Mouse (Mus musculus): ENCODE data around the gene Slc22a17. TPM values are rescaled to one million over a fixed set of nuclear protein-coding genes. Genes with fewer than 3 reads are reported as not detected.
A peak's percentile ranks its signal among the peaks of the same experiment; 100 is the strongest.
"Not testable (repeated sequence)": the region's sequence is repeated elsewhere in the genome, so short reads cannot be mapped to it uniquely, and the experiment has no call there.

The Slc22a17 gene
- polyA plus RNA-seq (2015; fragmentation: Nextera tagmentation; extraction: Ambion mirVana), result 47.6 and 53.8 TPM in 2 replicates

GRCm38 (mm10) chr14:54912886-54913285 is at the start of gene Slc22a17:
Gene Slc22a17 (minus strand): TSS chr14:54913132.
- Histone ChIP-seq H3K4me3 (replicated peaks) (peak within 1 kb of the TSS; percentile 92), H3K9ac (peak within 1 kb of the TSS; percentile 91), H3K4me2 (peak within 1 kb of the TSS; percentile 97), H3K4me1 (peaks cover 33% of the 10 kb centered on the region), H3K36me3 (peaks cover 51% of the 10 kb centered on the region), H3K27ac (peak within 1 kb of the TSS; percentile 84), H3K27me3 (no peaks in the 10 kb centered on the region), H3K9me3 (replicated peaks) (no peaks in the 10 kb centered on the region)
- WGBS, result under 1% methylated on average over 28 of the region's 28 CpGs
- peak; percentile 94 for ATAC-seq (replicated peaks; ENCODE audit: low FRiP score)

- Histone ChIP-seq H3K4me1 (0 out of 2 replicates have a peak, but pooled peaks cover 3% of the 10 kb centered on the region), H3K27ac (no peak overlapping the region), H3K36me3 (no peaks in the 10 kb centered on the region), H3K27me3 (no peaks in the 10 kb centered on the region), H3K9ac (no peak overlapping the region), H3K4me3 (replicated peaks) (no peak overlapping the region), H3K9me3 (replicated peaks) (no peaks in the 10 kb centered on the region), H3K4me2 (no peak overlapping the region)
- WGBS, result 89% methylated on average over 7 of the region's 7 CpGs
- no peak for ATAC-seq (replicated peaks; ENCODE audit: low FRiP score)
These were observed 49.8 kb upstream of the Slc22a17 start for GRCm38 (mm10) chr14:54962714-54963113.

GRCm38 (mm10) chr14:54961487-54961886 is 48.6 kb upstream of the Slc22a17 start:
- no peaks in the 10 kb centered on the region for H3K27me3 ChIP-seq
- H3K9ac ChIP-seq, result no peak overlapping the region
- ATAC-seq (replicated peaks; ENCODE audit: low FRiP score), result no peak
- no peak overlapping the region for H3K4me3 ChIP-seq (replicated peaks)
- no peaks in the 10 kb centered on the region for H3K4me1 ChIP-seq
- H3K4me2 ChIP-seq, result no peak overlapping the region
- 75% methylated on average over 5 of the region's 5 CpGs for WGBS
- no peak overlapping the region for H3K27ac ChIP-seq
- no peaks in the 10 kb centered on the region for H3K36me3 ChIP-seq
- no peaks in the 10 kb centered on the region for H3K9me3 ChIP-seq (replicated peaks)

GRCm38 (mm10) chr14:54960769-54961168 is 47.8 kb upstream of the Slc22a17 start:
- Histone ChIP-seq H3K4me3 (replicated peaks) (no peak overlapping the region), H3K9me3 (replicated peaks) (no peaks in the 10 kb centered on the region), H3K9ac (no peak overlapping the region), H3K27ac (no peak overlapping the region), H3K4me2 (no peak overlapping the region), H3K36me3 (no peaks in the 10 kb centered on the region), H3K27me3 (no peaks in the 10 kb centered on the region), H3K4me1 (no peaks in the 10 kb centered on the region)
- 69% methylated on average over 10 of the region's 10 CpGs for WGBS
- ATAC-seq (replicated peaks; ENCODE audit: low FRiP score), result no peak

GRCm38 (mm10) chr14:54959853-54960613 is 47.1 kb upstream of the Slc22a17 start:
- H3K27me3 ChIP-seq; H3K4me1 ChIP-seq; H3K9me3 ChIP-seq (replicated peaks); H3K4me3 ChIP-seq (replicated peaks); H3K4me2 ChIP-seq; H3K36me3 ChIP-seq; H3K9ac ChIP-seq; H3K27ac ChIP-seq: not testable (repeated sequence)
- WGBS, result 89% methylated on average over 12 of the region's 12 CpGs
- ATAC-seq (replicated peaks; ENCODE audit: low FRiP score), result 0 out of 2 replicates have a peak, but pooled peaks have one; percentile 29

- Histone ChIP-seq H3K27ac (no peak overlapping the region), H3K4me1 (no peaks in the 10 kb centered on the region), H3K27me3 (no peaks in the 10 kb centered on the region), H3K9ac (no peak overlapping the region), H3K9me3 (replicated peaks) (no peaks in the 10 kb centered on the region), H3K4me2 (no peak overlapping the region), H3K4me3 (replicated peaks) (no peak overlapping the region), H3K36me3 (no peaks in the 10 kb centered on the region)
- 85% methylated on average over 3 of the region's 3 CpGs for WGBS
- no peak for ATAC-seq (replicated peaks; ENCODE audit: low FRiP score)
These were observed 46.3 kb upstream of the Slc22a17 start for GRCm38 (mm10) chr14:54959197-54959596.

GRCm38 (mm10) chr14:54958503-54958902 is 45.6 kb upstream of the Slc22a17 start:
- no peak overlapping the region for H3K27ac ChIP-seq
- H3K36me3 ChIP-seq, result no peaks in the 10 kb centered on the region
- no peaks in the 10 kb centered on the region for H3K9me3 ChIP-seq (replicated peaks)
- no peaks in the 10 kb centered on the region for H3K4me1 ChIP-seq
- no peak for ATAC-seq (replicated peaks; ENCODE audit: low FRiP score)
- WGBS, result 72% methylated on average over 4 of the region's 4 CpGs
- no peak overlapping the region for H3K4me2 ChIP-seq
- no peak overlapping the region for H3K9ac ChIP-seq
- H3K4me3 ChIP-seq (replicated peaks), result no peak overlapping the region
- H3K27me3 ChIP-seq, result no peaks in the 10 kb centered on the region

GRCm38 (mm10) chr14:54956533-54956932 is 43.6 kb upstream of the Slc22a17 start:
- Histone ChIP-seq H3K9me3 (replicated peaks) (no peaks in the 10 kb centered on the region), H3K4me2 (no peak overlapping the region), H3K36me3 (no peaks in the 10 kb centered on the region), H3K4me1 (no peaks in the 10 kb centered on the region), H3K27me3 (no peaks in the 10 kb centered on the region), H3K4me3 (replicated peaks) (no peak overlapping the region), H3K9ac (no peak overlapping the region), H3K27ac (no peak overlapping the region)
- 90% methylated on average over 9 of the region's 9 CpGs for WGBS
- ATAC-seq (replicated peaks; ENCODE audit: low FRiP score), result no peak

- 86% methylated on average over 3 of the region's 3 CpGs for WGBS
- Histone ChIP-seq H3K9me3 (replicated peaks) (no peaks in the 10 kb centered on the region), H3K4me1 (no peaks in the 10 kb centered on the region), H3K27me3 (no peaks in the 10 kb centered on the region), H3K4me2 (no peak overlapping the region), H3K9ac (no peak overlapping the region), H3K27ac (no peak overlapping the region), H3K4me3 (replicated peaks) (no peak overlapping the region), H3K36me3 (no peaks in the 10 kb centered on the region)
- ATAC-seq (replicated peaks; ENCODE audit: low FRiP score), result no peak
These were observed 42.5 kb upstream of the Slc22a17 start for GRCm38 (mm10) chr14:54955481-54955880.

GRCm38 (mm10) chr14:54954474-54954873 is 41.5 kb upstream of the Slc22a17 start:
- Histone ChIP-seq H3K27me3 (no peaks in the 10 kb centered on the region), H3K4me3 (replicated peaks) (no peak overlapping the region), H3K9me3 (replicated peaks) (no peaks in the 10 kb centered on the region), H3K4me2 (no peak overlapping the region), H3K36me3 (no peaks in the 10 kb centered on the region), H3K27ac (no peak overlapping the region), H3K4me1 (no peaks in the 10 kb centered on the region), H3K9ac (no peak overlapping the region)
- 73% methylated on average over 3 of the region's 3 CpGs for WGBS
- ATAC-seq (replicated peaks; ENCODE audit: low FRiP score), result no peak

- no peak for ATAC-seq (replicated peaks; ENCODE audit: low FRiP score)
- Histone ChIP-seq H3K27ac (no peak overlapping the region), H3K27me3 (no peaks in the 10 kb centered on the region), H3K9me3 (replicated peaks) (no peaks in the 10 kb centered on the region), H3K4me1 (no peaks in the 10 kb centered on the region), H3K4me3 (replicated peaks) (no peak overlapping the region), H3K4me2 (no peak overlapping the region), H3K9ac (no peak overlapping the region), H3K36me3 (no peaks in the 10 kb centered on the region)
- WGBS, result 90% methylated on average over 8 of the region's 8 CpGs
These were observed 40.8 kb upstream of the Slc22a17 start for GRCm38 (mm10) chr14:54953664-54954206.

GRCm38 (mm10) chr14:54951587-54951986 is 38.7 kb upstream of the Slc22a17 start:
- Histone ChIP-seq H3K27ac (no peak overlapping the region), H3K9me3 (replicated peaks) (no peaks in the 10 kb centered on the region), H3K4me2 (no peak overlapping the region), H3K4me1 (0 out of 2 replicates have a peak, but pooled peaks cover 4% of the 10 kb centered on the region), H3K9ac (no peak overlapping the region), H3K27me3 (no peaks in the 10 kb centered on the region), H3K4me3 (replicated peaks) (no peak overlapping the region), H3K36me3 (no peaks in the 10 kb centered on the region)
- no peak for ATAC-seq (replicated peaks; ENCODE audit: low FRiP score)
- 92% methylated on average over 6 of the region's 6 CpGs for WGBS

Data from kidney, embryonic 15.5 days (tissue).